Mouse (Mus musculus) liver, embryonic 15.5 days (tissue): Measurements from ENCODE around the gene Slc25a42. TPM values are rescaled to one million over a fixed set of nuclear protein-coding genes. Genes with fewer than 3 reads are reported as not detected.

ENCODE experiments used
- ATAC-seq: fragments of 200-750 bp; cut with Nextera tagmentation; 2 replicates; pipeline ENCODE4 v1.8.0; 2017; ENCODE audit warnings: moderate number of reproducible peaks, mild to moderate bottlenecking, moderate library complexity; ENCODE audit not compliant: insufficient read depth
- H3K27ac ChIP-seq: fragments of 300-500 bp; sonication (generic); replicated peaks from 2 replicates; pipeline ENCODE4 v1.5.1; 2015; ENCODE audit warnings: mild to moderate bottlenecking, inconsistent platforms
- H3K27me3 ChIP-seq: fragments of 300-500 bp; sonication (generic); 2 replicates; pipeline ENCODE4 v1.6.1; 2015; ENCODE audit warnings: mild to moderate bottlenecking, inconsistent platforms
- H3K36me3 ChIP-seq: fragments of 300-500 bp; sonication (generic); replicated peaks from 2 replicates; pipeline ENCODE4 v1.6.1; 2015; ENCODE audit warnings: moderate library complexity, mild to moderate bottlenecking, inconsistent platforms
- H3K4me1 ChIP-seq: fragments of 300-500 bp; sonication (generic); replicated peaks from 2 replicates; pipeline ENCODE4 v1.6.1; 2015; ENCODE audit warnings: inconsistent platforms
- H3K4me2 ChIP-seq: fragments of 300-500 bp; sonication (generic); 2 replicates; pipeline ENCODE4 v1.6.1; 2015; ENCODE audit warnings: moderate library complexity, mild to moderate bottlenecking, inconsistent platforms
- H3K4me3 ChIP-seq: fragments of 300-500 bp; sonication (generic); replicated peaks from 2 replicates; pipeline ENCODE4 v1.5.1; 2015; ENCODE audit warnings: mild to moderate bottlenecking, inconsistent platforms
- H3K9ac ChIP-seq: fragments of 300-500 bp; sonication (generic); 2 replicates; pipeline ENCODE4 v1.6.1; 2015; ENCODE audit warnings: moderate library complexity, mild to moderate bottlenecking, inconsistent platforms
- H3K9me3 ChIP-seq: fragments of 300-500 bp; sonication (generic); replicated peaks from 2 replicates; pipeline ENCODE4 v1.6.1; 2016; ENCODE audit warnings: inconsistent platforms
- WGBS: fragments of 180-500 bp; shearing (Covaris S2); methylation state at CpG from one replicate; pipeline ENCODE4 v1.1.7; 2015; ENCODE audit warnings: mixed read lengths; ENCODE audit not compliant: insufficient replicate concordance; 5-methylcytosine and 5-hydroxymethylcytosine counted together
- polyA plus RNA-seq: library from polyadenylated mRNA; unstranded; fragments of >200 nt; fragmentation: Nextera tagmentation; extraction: Ambion mirVana; gene quantifications from 2 replicates; pipeline ENCODE4 v1.2.1, GENCODE M21; 2015

Gene Slc25a42
- polyA plus RNA-seq, 1 experiment from 2014 or later: 8.0 TPM

- Histone ChIP-seq H3K4me3 (no peak overlapping the region), H3K9ac (no peak overlapping the region), H3K4me1 (peaks cover 45% of the 10 kb centered on the region), H3K9me3 (no peaks in the 10 kb centered on the region), H3K4me2 (no peak overlapping the region), H3K27ac (no peak overlapping the region), H3K36me3 (peaks cover 27% of the 10 kb centered on the region), H3K27me3 (no peaks in the 10 kb centered on the region)
- no peak for ATAC-seq
- WGBS: 78% methylated on average over 3 of the region's 3 CpGs
These were observed 17.9 kb downstream of the Slc25a42 start for GRCm38 (mm10) chr8:70194191-70194590.

- H3K27me3 ChIP-seq: no peaks in the 10 kb centered on the region
- ATAC-seq: peak; percentile 43
- H3K4me1 ChIP-seq: peaks cover 35% of the 10 kb centered on the region
- no peak overlapping the region for H3K4me3 ChIP-seq
- H3K27ac ChIP-seq: no peak overlapping the region
- no peaks in the 10 kb centered on the region for H3K9me3 ChIP-seq
- 76% methylated on average over 5 of the region's 5 CpGs for WGBS
- H3K4me2 ChIP-seq: no peak overlapping the region
- H3K36me3 ChIP-seq: peaks cover 36% of the 10 kb centered on the region
- H3K9ac ChIP-seq: no peak overlapping the region
These were observed 18.9 kb downstream of the Slc25a42 start for GRCm38 (mm10) chr8:70193238-70193637.

GRCm38 (mm10) chr8:70188707-70189106 lies 23.4 kb downstream of the Slc25a42 start:
- 59% methylated on average over 7 of the region's 7 CpGs for WGBS
- Histone ChIP-seq H3K36me3 (peaks cover 62% of the 10 kb centered on the region), H3K9me3 (no peaks in the 10 kb centered on the region), H3K27ac (no peak overlapping the region), H3K4me3 (no peak overlapping the region), H3K9ac (no peak overlapping the region), H3K4me1 (peaks cover 3% of the 10 kb centered on the region; the same call in 1 of the 2 replicates), H3K4me2 (no peak overlapping the region), H3K27me3 (no peaks in the 10 kb centered on the region)
- ATAC-seq: no peak

- no peak overlapping the region for H3K9ac ChIP-seq
- H3K27me3 ChIP-seq: no peaks in the 10 kb centered on the region
- no peak overlapping the region for H3K4me3 ChIP-seq
- no peak overlapping the region for H3K27ac ChIP-seq
- H3K9me3 ChIP-seq: no peaks in the 10 kb centered on the region
- peaks cover 30% of the 10 kb centered on the region for H3K4me1 ChIP-seq
- no peak overlapping the region for H3K4me2 ChIP-seq
- peaks cover 41% of the 10 kb centered on the region for H3K36me3 ChIP-seq
- ATAC-seq: no peak
- WGBS: 79% methylated on average over 4 of the region's 4 CpGs
These were observed 28.9 kb downstream of the Slc25a42 start for GRCm38 (mm10) chr8:70183194-70183593.

- H3K4me2 ChIP-seq: peak overlapping the region; percentile 48
- peaks cover 38% of the 10 kb centered on the region for H3K36me3 ChIP-seq
- H3K4me1 ChIP-seq: peaks cover 30% of the 10 kb centered on the region
- no peak overlapping the region for H3K4me3 ChIP-seq
- H3K9me3 ChIP-seq: no peaks in the 10 kb centered on the region
- ATAC-seq: no peak; the same call in 1 of the 2 replicates
- H3K9ac ChIP-seq: peak overlapping the region; percentile 35
- WGBS: 49% methylated on average over 2 of the region's 2 CpGs
- peak overlapping the region; percentile 68 for H3K27ac ChIP-seq
- no peaks in the 10 kb centered on the region for H3K27me3 ChIP-seq
These were observed 30.2 kb downstream of the Slc25a42 start for GRCm38 (mm10) chr8:70181903-70182252.

- whole genome bisulfite sequencing: 58% methylated on average over 16 of the region's 16 CpGs
- Histone ChIP-seq H3K9me3 (no peaks in the 10 kb centered on the region), H3K27ac (peak overlapping the region; percentile 68), H3K4me2 (peak overlapping the region; percentile 48), H3K27me3 (no peaks in the 10 kb centered on the region), H3K4me1 (peaks cover 30% of the 10 kb centered on the region), H3K36me3 (peaks cover 38% of the 10 kb centered on the region), H3K9ac (peak overlapping the region; percentile 35; the same call in 1 of the 2 replicates), H3K4me3 (no peak overlapping the region)
- ATAC-seq: peak; percentile 87
These were observed 30.7 kb downstream of the Slc25a42 start for GRCm38 (mm10) chr8:70181212-70181902.

GRCm38 (mm10) chr8:70179082-70179481 lies 33.0 kb downstream of the Slc25a42 start:
- no peak overlapping the region for H3K4me3 ChIP-seq
- H3K9me3 ChIP-seq: no peaks in the 10 kb centered on the region
- 0 out of 2 replicates have a peak overlapping the region, but pooled peaks have one; percentile 19 for H3K27ac ChIP-seq
- H3K36me3 ChIP-seq: peaks cover 33% of the 10 kb centered on the region
- WGBS: 89% methylated on average over 4 of the region's 4 CpGs
- ATAC-seq: no peak
- H3K4me2 ChIP-seq: no peak overlapping the region
- H3K27me3 ChIP-seq: no peaks in the 10 kb centered on the region
- H3K4me1 ChIP-seq: peaks cover 37% of the 10 kb centered on the region
- no peak overlapping the region for H3K9ac ChIP-seq

- no peaks in the 10 kb centered on the region for H3K9me3 ChIP-seq
- no peak for ATAC-seq
- no peak overlapping the region for H3K4me2 ChIP-seq
- H3K36me3 ChIP-seq: peaks cover 33% of the 10 kb centered on the region
- H3K4me3 ChIP-seq: no peak overlapping the region
- peaks cover 46% of the 10 kb centered on the region for H3K4me1 ChIP-seq
- no peak overlapping the region for H3K9ac ChIP-seq
- WGBS: 74% methylated on average over 2 of the region's 2 CpGs
- no peak overlapping the region for H3K27ac ChIP-seq
- H3K27me3 ChIP-seq: no peaks in the 10 kb centered on the region
These were observed 33.9 kb downstream of the Slc25a42 start for GRCm38 (mm10) chr8:70178231-70178630.

- Histone ChIP-seq H3K9me3 (no peaks in the 10 kb centered on the region), H3K4me1 (peaks cover 44% of the 10 kb centered on the region), H3K4me2 (peak overlapping the region; percentile 9; the same call in 1 of the 2 replicates), H3K9ac (no peak overlapping the region), H3K27me3 (no peaks in the 10 kb centered on the region), H3K27ac (peak overlapping the region; percentile 43), H3K36me3 (peaks cover 22% of the 10 kb centered on the region), H3K4me3 (no peak overlapping the region)
- 68% methylated on average over 7 of the region's 7 CpGs for WGBS
- ATAC-seq: no peak
These were observed 38.0 kb downstream of the Slc25a42 start for GRCm38 (mm10) chr8:70174079-70174478.

GRCm38 (mm10) chr8:70173320-70173719 lies 38.8 kb downstream of the Slc25a42 start:
- Histone ChIP-seq H3K36me3 (peaks cover 18% of the 10 kb centered on the region), H3K9me3 (no peaks in the 10 kb centered on the region), H3K4me1 (peaks cover 44% of the 10 kb centered on the region), H3K27ac (peak overlapping the region; percentile 60; the same call in 1 of the 2 replicates), H3K4me2 (peak overlapping the region; percentile 71), H3K4me3 (peak overlapping the region; percentile 66; the same call in 1 of the 2 replicates), H3K27me3 (no peaks in the 10 kb centered on the region), H3K9ac (0 out of 2 replicates have a peak overlapping the region, but pooled peaks have one; percentile 4)
- WGBS: 25% methylated on average over 5 of the region's 5 CpGs
- ATAC-seq: peak; percentile 40; the same call in 1 of the 2 replicates

GRCm38 (mm10) chr8:70172043-70172681 lies 39.9 kb downstream of the Slc25a42 start, which contains the start of gene Tmem161a:
Tmem161a (plus strand) TSS chr8:70172356.
- Histone ChIP-seq H3K27me3 (peaks cover 7% of the 10 kb centered on the region), H3K4me3 (peak within 1 kb of the TSS; percentile 66), H3K9me3 (no peaks in the 10 kb centered on the region), H3K36me3 (peaks cover 10% of the 10 kb centered on the region), H3K9ac (peak within 1 kb of the TSS; percentile 67), H3K4me1 (peaks cover 45% of the 10 kb centered on the region), H3K4me2 (peak within 1 kb of the TSS; percentile 71), H3K27ac (peak within 1 kb of the TSS; percentile 68)
- WGBS: 2% methylated on average over 27 of the region's 27 CpGs
- peak; percentile 93 for ATAC-seq
